Mouse (Mus musculus) cerebellum, postnatal 10 days (tissue): Measurements from ENCODE around the gene Entpd2.

Experiments used
- DNase-seq, 2 experiments: peaks; one replicate each; pipeline ENCODE4 v3.0.0; 2021; ENCODE audit warnings: mixed read lengths in 2 of 2

The Entpd2 gene

DNA sequence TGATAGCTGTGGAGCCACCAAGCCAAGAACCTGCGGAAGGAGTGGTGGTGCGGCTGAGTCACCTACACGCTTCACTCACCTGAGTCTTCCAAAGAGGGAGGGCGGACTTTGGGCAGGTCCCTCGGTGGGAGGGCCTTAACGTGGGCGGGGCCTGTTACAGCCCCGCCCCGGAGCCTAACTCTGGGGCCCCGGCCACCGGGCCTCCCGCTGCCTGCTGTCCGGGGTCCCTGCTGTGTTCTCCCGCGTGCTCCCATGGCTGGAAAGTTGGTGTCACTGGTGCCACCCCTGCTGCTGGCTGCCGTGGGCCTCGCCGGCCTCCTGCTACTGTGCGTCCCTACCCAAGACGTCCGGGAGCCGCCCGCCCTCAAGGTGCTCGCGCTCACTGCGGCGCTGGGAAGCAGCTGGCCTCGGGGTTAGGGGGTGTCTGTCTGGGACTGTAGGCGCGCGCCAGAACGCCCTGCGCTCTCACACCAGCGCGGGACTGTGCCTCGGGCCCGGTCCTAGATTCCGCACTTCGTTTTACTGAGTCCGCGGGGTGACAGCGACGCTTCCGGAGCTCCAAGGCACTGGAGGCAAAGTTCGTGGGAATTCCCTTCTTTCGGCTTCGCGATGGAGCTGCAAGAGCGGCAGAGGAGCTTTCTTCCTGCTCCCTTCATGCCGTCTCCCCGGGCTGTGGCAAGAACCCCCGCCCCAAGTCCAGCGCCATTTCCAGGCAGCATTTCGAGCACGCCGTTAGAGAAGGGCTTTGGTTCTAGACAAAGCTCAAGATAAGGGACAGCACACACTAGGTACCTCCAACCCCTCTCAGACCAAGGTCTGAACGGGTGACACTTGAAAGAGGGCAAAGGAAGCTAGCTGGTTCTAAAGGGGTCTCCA is at the start of gene Entpd2:
Entpd2 (plus strand) TSS at position 154 of the 876 bp plus-strand sequence.
- DNase-seq, result peak; percentile 46 to 67

DNA sequence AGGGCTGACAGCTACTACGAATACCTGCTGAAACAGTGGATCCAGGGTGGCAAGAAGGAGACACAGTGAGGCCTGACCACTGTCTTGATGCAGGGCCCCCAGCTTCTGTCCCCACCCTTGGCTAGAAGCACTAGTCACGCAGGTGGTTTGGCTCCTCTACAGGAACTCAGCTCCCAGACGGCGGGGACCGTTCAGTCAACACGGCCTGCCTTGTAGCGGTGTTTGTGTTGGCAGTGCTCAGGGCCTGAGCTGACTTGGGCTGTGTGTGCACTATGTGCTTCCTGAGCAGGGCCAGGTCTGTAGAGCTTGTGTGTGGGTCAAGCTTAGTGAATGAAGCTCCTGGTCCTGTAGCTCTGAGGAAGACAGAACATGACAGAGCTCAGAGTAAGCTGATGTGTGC is 47.5 kb upstream of the Entpd2 start:
- peak; percentile 41 to 46 for DNase-seq

DNA sequence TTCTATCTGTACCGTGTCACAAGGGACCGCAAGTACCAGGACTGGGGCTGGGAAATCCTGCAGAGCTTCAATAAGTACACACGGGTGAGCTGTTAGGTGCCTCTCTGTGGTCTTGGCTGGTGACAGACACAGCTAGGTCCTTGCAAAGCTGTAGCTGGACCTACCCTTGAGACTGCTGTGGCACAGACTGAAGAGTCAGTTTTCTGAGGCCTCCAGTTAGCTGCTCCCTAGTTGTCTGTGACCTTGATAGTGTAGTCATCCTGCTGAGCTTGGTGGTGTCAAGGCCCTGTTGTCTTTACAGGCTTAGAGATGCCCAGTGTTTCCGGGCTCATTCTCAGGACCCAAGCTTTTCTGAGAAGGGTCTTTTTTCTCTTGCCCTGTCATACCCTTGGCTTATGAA is 46.2 kb upstream of the Entpd2 start:
- DNase-seq, result no peak

DNA sequence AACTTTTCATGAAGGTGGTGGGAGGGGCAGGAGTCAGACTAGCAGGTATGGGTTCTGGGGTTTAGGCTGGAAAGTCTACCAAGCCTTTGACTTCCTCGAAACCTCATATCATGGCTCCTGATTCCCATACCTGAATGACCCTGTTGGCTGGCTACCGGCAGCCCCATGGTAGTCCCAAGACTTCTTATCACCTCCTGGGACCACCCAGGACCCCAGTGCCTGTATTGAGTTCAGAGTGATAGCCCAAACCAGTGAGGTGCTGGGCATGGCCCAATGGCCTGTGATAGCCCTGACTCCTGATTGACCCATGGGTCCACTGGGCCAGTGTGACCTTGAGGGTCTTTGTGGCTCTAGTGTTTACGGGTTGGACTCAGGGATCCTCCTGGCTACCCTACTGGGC is 45.0 kb upstream of the Entpd2 start:
- no peak for DNase-seq

DNA sequence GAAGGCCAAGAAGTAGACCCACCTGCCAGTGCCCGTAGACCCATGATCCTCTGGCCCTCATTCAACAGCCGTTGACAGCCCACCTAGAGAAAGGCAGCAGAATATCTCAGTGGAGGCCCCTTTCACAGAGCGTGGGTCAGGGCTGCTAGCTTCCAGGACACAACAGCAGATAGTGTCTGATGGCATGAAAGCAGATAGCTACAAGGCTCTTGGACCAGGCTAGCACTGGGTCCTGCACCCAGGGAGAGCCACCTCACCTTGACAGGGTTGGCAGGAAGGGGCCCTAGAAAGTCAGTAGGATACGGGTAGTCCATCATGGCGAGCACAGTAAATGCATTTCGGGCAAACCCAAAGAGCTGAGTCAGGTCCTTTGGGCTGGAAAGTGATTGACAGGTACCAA is 41.5 kb upstream of the Entpd2 start:
- no peak for DNase-seq

DNA sequence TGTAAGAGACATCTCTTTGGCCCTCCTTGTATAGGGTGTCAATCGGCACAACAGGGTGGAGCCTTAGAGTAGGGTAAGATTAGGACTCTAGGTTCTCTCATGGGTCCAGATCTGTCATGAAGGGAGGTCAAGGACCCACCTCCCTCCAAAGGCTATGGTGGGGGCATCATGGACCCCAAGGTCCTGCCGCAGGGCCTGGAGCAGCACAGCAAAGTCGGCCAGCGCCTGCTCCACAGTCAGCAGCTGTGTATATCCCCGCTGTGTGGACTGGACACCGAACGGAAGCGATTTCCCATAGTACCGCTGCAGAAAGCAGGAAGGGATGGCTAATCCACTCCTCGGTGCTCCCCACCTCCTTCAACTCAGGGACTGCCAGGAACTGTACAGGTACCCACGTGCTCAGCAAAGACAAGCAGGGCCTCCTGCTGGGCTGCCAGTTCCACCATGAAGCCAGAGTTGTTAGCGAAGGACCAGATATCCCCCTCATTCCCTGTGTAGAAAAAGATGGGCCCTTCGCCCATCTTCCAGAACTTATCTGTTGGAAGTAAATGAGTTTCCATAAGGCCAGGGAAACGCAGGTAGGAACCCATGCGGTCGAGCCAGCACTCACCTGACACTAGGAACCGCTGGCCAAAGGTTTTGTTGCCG is 40.1 kb upstream of the Entpd2 start:
- DNase-seq, result peak; percentile 30 to 34

DNA sequence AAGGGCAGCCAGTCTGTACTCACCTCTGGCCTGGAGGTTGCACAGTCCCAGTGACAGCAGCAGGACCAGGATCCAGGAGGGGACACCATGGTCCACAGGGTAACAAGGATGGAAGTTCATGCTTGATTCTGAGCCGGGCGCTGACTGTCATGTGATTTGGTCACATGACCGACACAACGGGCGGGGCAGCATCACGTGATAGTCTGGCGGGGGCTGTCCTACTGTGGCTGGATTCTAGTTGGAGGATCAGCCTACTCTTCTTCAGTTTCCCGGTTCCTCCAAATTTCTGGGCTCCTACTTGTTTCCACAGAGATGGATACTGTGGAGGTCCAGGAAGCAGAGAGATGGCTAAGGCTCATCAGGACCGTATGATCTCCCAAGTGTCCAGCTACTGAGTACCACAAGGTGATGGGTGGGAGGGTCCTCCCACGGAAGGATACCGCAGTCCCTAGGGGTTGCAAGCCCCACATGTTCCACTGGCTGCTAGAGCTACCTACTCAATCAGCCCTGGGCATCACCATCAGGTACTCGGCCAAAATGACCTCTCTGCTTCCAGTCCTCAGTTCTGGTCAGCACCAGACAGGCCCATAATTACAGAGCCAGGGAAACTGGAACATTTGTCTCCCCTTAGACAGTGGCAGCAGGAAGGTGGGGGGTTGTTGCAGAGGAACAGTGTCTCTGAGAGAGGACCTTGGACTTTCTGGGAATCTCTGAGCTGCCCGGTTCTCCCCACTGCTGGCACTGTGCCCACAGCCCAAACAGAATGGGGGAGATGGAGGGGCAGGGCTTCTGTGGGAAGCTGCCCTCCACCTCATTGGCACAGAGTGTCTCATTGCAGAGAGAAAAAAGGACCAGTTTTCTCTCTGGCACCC is 39.2 kb upstream of the Entpd2 start, which contains the start of gene Dpp7:
Dpp7 (minus strand) TSS at position 152 of the 872 bp plus-strand sequence.
- peak; percentile 93 to 94 for DNase-seq

DNA sequence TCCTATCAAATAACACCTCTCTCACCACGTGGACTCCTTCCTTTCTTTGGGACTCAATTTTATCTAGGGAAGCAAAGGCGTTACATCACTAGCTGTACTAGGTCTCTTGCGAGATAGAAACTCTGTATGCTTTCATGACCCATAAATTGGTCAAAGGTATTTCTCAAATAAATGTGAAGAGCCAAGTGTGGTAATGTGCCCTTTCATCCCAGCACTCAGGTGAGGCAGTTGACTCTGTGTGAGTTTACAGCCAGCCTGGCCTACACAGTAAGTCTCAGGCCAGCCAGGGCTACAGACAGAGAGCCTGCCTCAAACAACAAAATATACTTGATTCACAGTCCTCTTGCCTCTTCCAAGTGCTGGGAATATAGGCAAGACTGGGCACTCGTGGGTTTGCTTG is 35.8 kb upstream of the Entpd2 start:
- no peak for DNase-seq

DNA sequence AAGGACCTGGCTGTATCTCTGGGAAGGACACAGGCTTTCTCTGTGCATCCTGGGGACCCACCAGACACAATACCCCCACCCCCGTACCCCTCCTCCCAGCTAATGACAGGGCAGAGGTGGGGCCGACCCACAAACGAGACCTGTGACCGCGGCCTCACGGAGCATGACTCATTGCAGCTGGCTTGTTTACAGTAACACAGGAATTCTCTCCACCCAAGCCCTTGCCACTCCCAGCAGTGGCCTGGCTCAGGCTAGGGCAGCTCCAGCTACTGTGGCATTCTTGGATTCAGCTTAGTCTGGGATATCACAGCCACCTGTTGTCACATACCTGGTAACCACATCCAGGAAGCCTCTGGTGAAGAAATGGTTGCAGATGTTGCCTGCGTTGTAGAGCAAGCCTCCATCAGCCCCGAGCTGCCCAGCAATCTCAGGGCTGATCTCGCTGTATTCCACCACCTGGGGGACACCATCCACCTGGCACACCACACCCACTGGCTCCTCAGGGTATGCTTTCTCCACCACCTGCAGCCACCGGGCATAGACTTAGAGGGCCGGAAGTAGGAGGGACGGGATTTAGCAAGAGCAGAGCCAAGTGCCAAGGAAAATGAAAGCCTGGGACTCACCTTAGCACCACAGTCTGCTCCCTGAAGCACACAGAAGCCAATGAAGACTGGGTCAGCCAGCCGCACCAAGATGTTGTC is 32.0 kb upstream of the Entpd2 start:
- DNase-seq, result no peak

DNA sequence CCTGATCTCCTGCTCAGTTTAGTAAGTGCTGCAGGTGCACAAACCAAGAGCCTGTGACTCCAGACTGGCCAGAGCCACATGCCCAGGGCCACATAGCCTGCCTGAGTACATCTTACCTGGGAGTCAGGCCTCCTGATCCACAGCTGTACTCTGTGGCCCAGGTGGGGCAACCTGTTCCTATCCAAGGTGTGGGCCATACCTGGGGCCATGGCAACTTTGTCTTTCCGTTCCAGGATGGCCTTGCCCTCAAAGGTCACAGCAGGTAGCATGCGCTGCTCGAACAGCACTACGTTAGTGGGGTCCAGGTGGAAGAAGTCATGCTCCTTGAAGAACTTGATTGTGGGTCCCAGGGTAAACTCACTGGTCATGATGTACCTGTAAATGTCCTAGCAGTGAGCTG is 31.4 kb upstream of the Entpd2 start:
- no peak for DNase-seq

DNA sequence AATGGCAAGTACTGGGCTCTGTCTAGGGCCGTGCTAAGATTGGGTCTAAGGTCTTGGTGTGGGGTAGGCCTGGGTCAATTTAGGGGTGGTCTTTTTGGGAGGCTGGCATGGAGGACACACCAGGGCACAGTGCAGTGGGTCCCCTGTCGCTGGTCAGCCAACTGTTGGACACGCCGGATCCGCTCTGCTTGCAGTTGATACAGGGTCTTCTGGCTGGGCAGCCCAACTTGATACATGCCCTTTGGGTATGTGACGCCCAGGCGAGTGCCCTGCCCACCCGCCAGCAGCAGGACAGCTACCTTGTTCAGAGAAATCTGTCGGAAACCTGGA is 30.9 kb upstream of the Entpd2 start:
- no peak for DNase-seq

DNA sequence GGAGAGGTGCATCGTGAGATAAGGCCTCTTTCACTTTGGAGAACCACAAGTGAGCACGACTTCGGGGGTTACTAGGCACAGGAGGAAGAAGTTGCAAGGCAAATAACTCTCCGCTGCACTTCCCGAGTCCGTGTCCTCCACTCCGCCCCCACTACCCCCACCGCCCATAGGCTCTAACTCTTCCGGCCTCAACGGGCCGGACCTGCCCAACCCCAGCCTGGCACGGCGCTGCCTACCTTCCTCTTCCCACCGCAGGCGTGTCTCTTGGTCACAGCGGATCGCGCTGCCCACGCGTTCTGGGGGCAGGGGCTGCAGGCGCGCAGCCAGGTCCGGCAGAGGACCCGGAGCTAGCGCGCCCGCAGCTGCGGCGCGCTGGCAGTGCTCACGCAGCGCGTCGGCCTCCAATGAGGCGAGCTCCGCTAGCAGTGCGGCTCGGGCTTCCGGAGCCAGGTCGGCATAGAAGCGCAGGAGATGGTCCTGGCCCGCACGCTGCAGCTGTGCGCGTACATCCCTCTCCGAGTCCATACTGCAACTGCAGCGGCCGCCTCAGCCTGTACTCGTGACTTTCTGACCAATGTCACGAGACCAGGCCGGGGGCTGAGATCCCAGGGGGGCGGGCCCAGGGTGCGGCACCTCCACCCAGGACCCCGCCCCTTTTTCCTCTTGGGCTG is 30.4 kb upstream of the Entpd2 start, which contains the start of gene Uap1l1:
Uap1l1 (minus strand) TSS at position 592 of the 671 bp plus-strand sequence.
- DNase-seq, result peak; percentile 66 to 71

DNA sequence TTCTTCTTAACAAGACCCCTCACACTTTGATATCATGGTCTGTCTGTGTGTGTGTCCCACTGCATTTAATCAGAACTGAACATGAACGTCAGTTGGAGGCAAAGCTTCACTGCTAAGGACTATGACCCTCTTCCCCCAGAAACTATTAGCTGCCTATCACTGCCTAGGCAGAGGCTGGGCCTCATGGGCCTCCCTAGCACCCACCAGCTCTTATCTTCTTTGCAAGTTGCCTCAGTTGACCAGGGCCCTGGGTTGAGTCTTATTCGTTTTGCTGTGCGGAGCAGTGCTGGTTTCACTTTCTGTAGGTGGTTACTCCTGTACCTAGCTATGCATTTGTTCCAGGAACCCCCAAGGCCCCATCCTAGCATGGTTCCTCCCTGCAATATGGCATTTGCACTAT is 25.7 kb upstream of the Entpd2 start:
- DNase-seq, result no peak

DNA sequence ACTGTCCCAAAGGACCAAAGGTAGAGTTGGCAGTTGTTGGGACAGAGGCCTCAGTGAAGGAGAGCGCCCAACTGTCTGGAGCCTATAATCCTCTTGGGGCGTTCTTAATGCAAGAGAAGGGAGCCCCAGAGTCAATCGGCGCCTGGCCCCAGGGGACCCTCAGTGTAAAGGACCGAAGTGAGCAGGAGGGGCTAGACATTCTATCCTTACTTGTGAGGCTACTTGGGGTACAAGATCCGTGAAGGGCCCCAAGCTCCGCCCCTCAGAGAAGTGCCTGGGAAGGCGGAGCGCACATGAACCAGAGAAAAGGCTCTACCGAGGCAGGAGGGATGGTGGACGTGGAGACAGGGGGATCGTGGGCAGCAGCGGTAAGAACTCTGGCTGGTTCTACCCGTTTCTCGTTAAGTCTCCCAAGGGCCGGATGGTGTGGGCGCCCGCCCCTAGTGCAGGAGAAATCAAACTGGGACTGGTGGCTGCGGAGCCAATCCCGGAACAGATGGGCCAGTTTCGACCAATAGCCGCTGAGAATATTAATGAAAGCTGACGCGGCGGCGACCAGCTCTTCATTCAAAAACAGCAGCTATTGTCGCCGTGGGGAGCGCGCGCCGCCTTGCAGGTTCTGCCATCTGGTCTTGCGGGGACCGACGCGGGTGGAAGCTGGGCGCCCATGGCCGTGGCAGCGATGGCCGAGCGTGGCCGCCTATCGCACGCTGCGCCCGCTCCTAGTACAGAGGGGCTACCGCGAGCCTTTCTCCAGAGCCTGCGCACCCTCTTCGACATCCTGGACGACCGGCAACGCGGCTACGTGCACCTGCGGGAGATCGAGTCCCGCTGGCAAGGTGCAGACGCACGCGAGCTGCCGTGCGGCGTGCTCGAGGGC is 23.7 kb upstream of the Entpd2 start, which contains the start of gene Sapcd2:
Sapcd2 (plus strand) TSS at position 558 of the 880 bp plus-strand sequence.
- peak; percentile 91 to 93 for DNase-seq

DNA sequence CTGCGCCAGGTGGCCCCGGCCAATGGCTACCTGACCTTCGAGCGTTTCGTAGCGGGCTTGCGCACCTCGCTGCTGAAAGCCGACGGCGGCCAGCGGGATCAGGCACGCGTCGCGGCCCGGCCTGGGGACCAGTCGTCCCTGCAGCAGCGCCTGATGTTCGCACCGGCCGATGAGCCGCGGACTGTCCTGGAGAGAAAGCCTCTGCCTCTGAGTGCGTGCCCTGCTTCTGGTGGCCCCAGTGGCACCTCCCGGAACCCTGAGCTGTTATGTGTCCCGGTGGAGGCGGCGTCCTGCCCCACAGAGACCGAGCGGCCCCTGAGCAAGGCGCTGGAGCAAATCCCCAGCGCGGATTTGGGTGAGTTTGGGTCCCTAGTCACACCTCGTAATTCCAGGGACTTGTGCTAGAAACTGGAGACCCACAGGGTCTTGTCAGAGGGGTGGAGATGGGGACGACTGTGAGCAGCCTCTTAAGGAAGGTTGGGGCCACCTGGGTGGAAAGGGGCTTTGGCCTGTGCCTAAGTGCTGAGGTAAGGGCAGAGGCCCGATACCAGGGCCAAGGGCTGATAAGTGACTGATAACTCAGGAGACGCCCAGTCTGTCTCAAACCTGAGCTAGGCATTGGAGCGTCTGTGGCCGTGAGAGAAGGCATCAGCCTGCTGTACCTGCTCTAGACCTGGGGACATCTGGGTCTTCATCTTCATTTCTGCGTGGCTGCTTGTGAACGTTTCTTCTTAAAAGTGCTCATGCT is 22.9 kb upstream of the Entpd2 start:
- no peak for DNase-seq

DNA sequence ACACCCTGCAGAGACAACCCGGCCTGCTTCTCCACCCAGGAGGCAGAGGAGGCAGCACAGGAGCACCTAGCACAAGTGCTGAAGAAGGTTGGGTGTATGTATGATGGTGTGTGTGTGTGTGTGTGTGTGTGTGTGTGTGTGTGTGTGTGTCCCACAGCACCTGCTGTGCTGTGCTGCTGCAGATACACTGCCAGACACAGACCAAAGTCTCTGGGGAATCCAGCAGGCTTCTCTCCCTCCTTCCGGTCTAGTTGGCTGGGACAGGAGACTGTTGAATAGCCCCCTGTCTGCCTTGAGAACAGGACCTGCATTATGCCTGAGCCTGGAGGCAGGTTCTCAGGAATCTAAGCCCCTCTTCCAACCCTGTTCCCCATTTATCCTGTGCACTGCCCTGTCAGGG is 22.2 kb upstream of the Entpd2 start:
- DNase-seq, result peak in 1 of 2 experiments; percentile 25

DNA sequence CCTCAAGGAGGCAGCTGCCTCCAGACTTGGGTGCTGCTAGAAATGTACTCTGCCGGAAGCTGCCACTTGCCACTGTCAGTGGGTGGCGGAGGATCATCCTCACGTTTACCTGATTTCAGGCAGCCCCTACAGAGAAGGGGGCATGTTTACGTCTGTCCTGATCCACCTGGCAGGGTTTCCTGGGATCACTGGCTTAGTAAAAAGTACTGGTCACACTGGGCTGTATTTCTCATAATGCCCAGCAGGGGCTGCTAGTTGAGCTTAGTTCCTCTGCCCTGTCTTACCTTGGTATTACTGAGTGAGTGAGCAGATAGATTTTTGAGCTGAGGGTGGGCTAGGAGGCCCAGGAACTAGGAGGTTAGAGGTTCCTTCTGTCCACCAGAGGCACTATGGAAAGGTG is 19.1 kb upstream of the Entpd2 start:
- DNase-seq, result peak; percentile 83 to 87

DNA sequence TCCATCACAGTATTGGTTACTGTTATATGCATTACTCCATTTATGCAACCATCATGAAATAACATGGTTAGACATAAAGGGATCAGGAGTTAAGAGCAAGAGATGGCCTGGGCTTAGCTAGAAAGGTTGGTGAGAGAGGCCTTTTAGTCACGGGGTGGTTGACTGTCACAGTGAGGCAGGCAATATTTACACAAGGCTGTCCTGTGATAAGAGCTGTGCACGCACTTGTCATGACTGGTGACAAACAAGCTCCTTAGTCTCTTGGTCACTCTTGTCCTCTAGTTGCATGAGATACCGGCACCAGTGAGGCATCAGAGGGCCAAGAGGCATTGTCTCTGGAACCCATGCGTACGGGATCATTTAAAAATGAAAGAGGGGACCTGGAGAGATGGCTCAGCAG is 11.2 kb upstream of the Entpd2 start:
- no peak for DNase-seq

DNA sequence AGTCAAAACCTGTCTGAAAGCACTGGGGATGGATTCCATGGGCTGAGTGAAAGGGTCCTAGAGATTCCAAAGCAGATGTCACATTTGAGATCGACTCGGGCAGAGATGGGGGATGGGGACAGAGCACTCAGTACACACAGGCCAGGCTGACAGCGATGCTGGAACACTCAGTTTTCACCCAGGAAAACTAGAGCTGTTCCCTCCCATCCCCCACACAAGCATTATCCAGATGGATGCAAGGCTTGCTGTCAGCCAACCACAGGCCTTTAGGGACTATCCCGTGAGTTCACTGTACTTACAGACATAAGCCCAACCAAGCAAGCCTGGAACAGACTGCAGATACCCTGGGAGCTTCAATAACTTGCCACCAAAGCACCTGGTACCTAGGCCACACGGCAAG is 4.4 kb upstream of the Entpd2 start:
- peak; percentile 59 to 66 for DNase-seq
